Mouse (Mus musculus): ENCODE results near the gene Elf3.
A peak's percentile ranks its signal among the peaks of the same experiment; 100 is the strongest.
"Not testable (repeated sequence)": the region's sequence is repeated elsewhere in the genome, so short reads cannot be mapped to it uniquely, and the experiment has no call there.

The Elf3 gene

GRCm38 (mm10) chr1:135258380-135259127 is at the start of gene Elf3:
Gene Elf3 (minus strand): TSS chr1:135258568.
- peak; percentile 93 for DNase-seq (ENCODE audit: low spot score)

GRCm38 (mm10) chr1:135290908-135291307 is 32.5 kb upstream of the Elf3 start:
- DNase-seq (ENCODE audit: low spot score), result no peak

- peak; percentile 10 for DNase-seq (ENCODE audit: low spot score)
These were observed 27.9 kb upstream of the Elf3 start for GRCm38 (mm10) chr1:135286311-135286710.

- peak; percentile 70 for DNase-seq (ENCODE audit: low spot score)
These were observed 25.5 kb upstream of the Elf3 start, which contains the start of gene Rnpep for GRCm38 (mm10) chr1:135283826-135284291. Gene Rnpep (minus strand): TSS chr1:135284084.

GRCm38 (mm10) chr1:135283287-135283825 is 25.0 kb upstream of the Elf3 start:
- DNase-seq (ENCODE audit: low spot score), result no peak

- DNase-seq (ENCODE audit: low spot score), result peak; percentile 81
These were observed 24.3 kb upstream of the Elf3 start for GRCm38 (mm10) chr1:135282536-135283286.

- no peak for DNase-seq (ENCODE audit: low spot score)
These were observed 23.5 kb upstream of the Elf3 start for GRCm38 (mm10) chr1:135281841-135282240.

GRCm38 (mm10) chr1:135280646-135281045 is 22.3 kb upstream of the Elf3 start:
- peak; percentile 88 for DNase-seq (ENCODE audit: low spot score)

GRCm38 (mm10) chr1:135271371-135271770 is 13.0 kb upstream of the Elf3 start:
- no peak for DNase-seq (ENCODE audit: low spot score)

- DNase-seq (ENCODE audit: low spot score), result no peak
These were observed 9.5 kb upstream of the Elf3 start for GRCm38 (mm10) chr1:135267663-135268446.

GRCm38 (mm10) chr1:135265834-135266233 is 7.5 kb upstream of the Elf3 start:
- DNase-seq (ENCODE audit: low spot score), result no peak

- DNase-seq (ENCODE audit: low spot score), result no peak
These were observed 4.9 kb upstream of the Elf3 start for GRCm38 (mm10) chr1:135263316-135263715.

GRCm38 (mm10) chr1:135262329-135262728 is 4.0 kb upstream of the Elf3 start:
- no peak for DNase-seq (ENCODE audit: low spot score)

- peak; percentile 87 for DNase-seq (ENCODE audit: low spot score)
These were observed 2.6 kb upstream of the Elf3 start for GRCm38 (mm10) chr1:135260931-135261330.

- DNase-seq (ENCODE audit: low spot score), result peak; percentile 85
These were observed 714 bp upstream of the Elf3 start for GRCm38 (mm10) chr1:135259128-135259436.

GRCm38 (mm10) chr1:135256299-135256698 is 2.1 kb downstream of the Elf3 start:
- DNase-seq (ENCODE audit: low spot score), result peak; percentile 82

- peak; percentile 63 for DNase-seq (ENCODE audit: low spot score)
These were observed 5.5 kb downstream of the Elf3 start for GRCm38 (mm10) chr1:135252854-135253253.

GRCm38 (mm10) chr1:135251405-135251804 is 7.0 kb downstream of the Elf3 start:
- no peak for DNase-seq (ENCODE audit: low spot score)

GRCm38 (mm10) chr1:135250706-135251105 is 7.7 kb downstream of the Elf3 start:
- DNase-seq (ENCODE audit: low spot score), result no peak

GRCm38 (mm10) chr1:135248434-135248850 is 9.9 kb downstream of the Elf3 start:
- peak; percentile 90 for DNase-seq (ENCODE audit: low spot score)

GRCm38 (mm10) chr1:135244014-135244413 is 14.4 kb downstream of the Elf3 start:
- DNase-seq (ENCODE audit: low spot score), result no peak

GRCm38 (mm10) chr1:135240206-135240605 is 18.2 kb downstream of the Elf3 start:
- not testable (repeated sequence) for DNase-seq (ENCODE audit: low spot score)

All from lung, postnatal 25 days (tissue).